Mouse (Mus musculus): ENCODE measurements around the gene Ugt3a1. TPM values are rescaled to one million over a fixed set of nuclear protein-coding genes. Genes with fewer than 3 reads are reported as not detected.

Ugt3a1 gene
- polyA plus RNA-seq, 1 experiment from 2014 or later = not detected

DNA sequence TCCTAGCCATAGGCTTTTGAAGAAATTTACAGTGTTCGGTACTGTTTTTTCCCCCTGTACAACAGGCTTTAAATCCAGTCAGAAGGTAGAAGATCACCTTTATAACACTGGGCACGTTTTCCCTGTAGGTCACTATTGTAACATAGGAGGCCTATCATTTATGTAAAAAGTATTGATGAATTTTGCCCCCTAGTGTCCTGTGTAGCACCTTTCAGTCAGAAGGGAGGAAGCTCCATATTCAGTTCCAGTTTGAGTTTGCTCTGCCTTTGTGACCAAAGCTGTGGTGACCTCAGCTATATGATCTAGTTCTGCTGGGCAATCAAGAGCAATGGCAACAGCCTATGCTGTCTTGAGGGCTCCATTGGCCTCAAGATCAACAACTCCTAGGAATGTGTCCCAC, 13.0 kb downstream of the Ugt3a1 start:
- Histone ChIP-seq H3K36me3 (ENCODE audit: control insufficient read depth, insufficient read depth, low read length) (no peaks in the 10 kb centered on the region), H3K9ac (ENCODE audit: low read depth, low read length) (no peak overlapping the region), H3K27ac (ENCODE audit: low read depth, low read length) (no peak overlapping the region), H3K4me1 (replicated peaks; ENCODE audit: control insufficient read depth, insufficient read depth, low read length) (no peaks in the 10 kb centered on the region), H3K27me3 (replicated peaks; ENCODE audit: control insufficient read depth, insufficient read depth, low read length) (no peaks in the 10 kb centered on the region), H3K4me3 (ENCODE audit: low read depth, low read length) (no peak overlapping the region), H3K9me3 (ENCODE audit: control insufficient read depth, low read length) (no peaks in the 10 kb centered on the region), H3K4me2 (no peak overlapping the region)
- DNase-seq (ENCODE audit: low spot score) (no peak), ATAC-seq (replicated peaks; ENCODE audit: low FRiP score) (no peak)
- WGBS = 57% methylated on average over 2 of the region's 2 CpGs

DNA sequence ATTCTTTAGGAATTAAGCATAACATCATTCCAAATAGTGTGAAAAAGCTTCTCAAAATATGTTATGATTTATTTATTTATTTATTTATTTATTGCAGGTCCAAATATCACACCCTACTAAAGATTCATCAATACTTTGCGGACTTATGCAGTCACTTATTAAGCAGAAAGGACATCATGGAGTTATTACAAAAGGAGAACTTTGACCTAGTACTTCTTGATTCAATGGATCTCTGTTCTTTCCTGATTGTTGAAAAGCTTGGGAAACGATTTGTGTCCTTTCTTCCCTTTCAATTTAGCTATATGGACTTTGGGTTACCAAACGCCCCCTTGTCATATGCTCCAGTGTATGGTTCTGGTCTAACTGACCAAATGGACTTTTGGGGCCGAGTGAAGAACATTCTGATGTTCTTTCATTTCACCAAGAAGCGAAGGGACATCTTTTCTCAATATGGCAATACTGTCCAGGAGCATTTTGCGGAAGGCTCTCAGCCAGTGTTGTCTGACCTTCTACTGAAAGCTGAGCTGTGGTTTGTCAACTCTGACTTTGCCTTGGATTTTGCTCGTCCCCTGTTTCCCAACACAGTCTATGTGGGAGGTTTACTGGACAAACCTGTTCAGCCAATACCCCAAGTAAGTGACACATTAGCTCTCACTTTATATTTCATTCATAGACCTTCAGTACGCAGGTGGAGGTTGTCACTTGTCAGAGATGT, 29.4 kb downstream of the Ugt3a1 start:
- no peak overlapping the region for H3K27ac ChIP-seq (ENCODE audit: low read depth, low read length)
- H3K4me3 ChIP-seq (ENCODE audit: low read depth, low read length) = no peak overlapping the region
- 75% methylated on average over 8 of the region's 8 CpGs for WGBS
- no peaks in the 10 kb centered on the region for H3K27me3 ChIP-seq (replicated peaks; ENCODE audit: control insufficient read depth, insufficient read depth, low read length)
- no peak overlapping the region for H3K9ac ChIP-seq (ENCODE audit: low read depth, low read length)
- no peak overlapping the region for H3K4me2 ChIP-seq
- no peaks in the 10 kb centered on the region for H3K4me1 ChIP-seq (replicated peaks; ENCODE audit: control insufficient read depth, insufficient read depth, low read length)
- H3K9me3 ChIP-seq (ENCODE audit: control insufficient read depth, low read length) = no peaks in the 10 kb centered on the region
- ATAC-seq (replicated peaks; ENCODE audit: low FRiP score) (no peak), DNase-seq (ENCODE audit: low spot score) (no peak)
- no peaks in the 10 kb centered on the region for H3K36me3 ChIP-seq (ENCODE audit: control insufficient read depth, insufficient read depth, low read length)

GRCm38 (mm10) chr15:9334596-9334995, 57.9 kb downstream of the Ugt3a1 start:
- no peaks in the 10 kb centered on the region for H3K36me3 ChIP-seq (ENCODE audit: control insufficient read depth, insufficient read depth, low read length)
- 76% methylated on average over 2 of the region's 2 CpGs for whole genome bisulfite sequencing

DNA sequence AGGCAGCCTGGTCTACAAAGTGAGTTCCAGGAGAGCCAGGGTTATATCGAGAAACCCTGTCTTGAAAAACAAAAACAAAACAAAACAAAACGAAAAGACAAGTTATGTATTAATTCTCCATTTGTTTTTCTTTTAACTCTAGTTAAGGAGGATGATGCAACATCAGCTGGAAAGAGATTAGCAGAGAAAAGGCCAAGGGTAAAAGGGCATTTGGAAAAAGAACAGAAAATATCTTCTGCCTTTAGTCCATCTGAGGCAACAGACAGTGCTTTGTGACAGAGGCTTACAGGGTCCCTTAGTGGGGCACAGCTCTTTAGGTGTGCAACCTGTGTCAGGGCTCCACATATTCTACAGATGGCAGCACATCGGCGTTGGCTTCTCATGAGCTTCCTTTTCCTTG, 58.7 kb downstream of the Ugt3a1 start, which contains the start of gene Ugt3a2:
Ugt3a2 (plus strand) TSS at position 210 of the 400 bp plus-strand sequence.
- no peaks in the 10 kb centered on the region for H3K36me3 ChIP-seq (ENCODE audit: control insufficient read depth, insufficient read depth, low read length)
- no peak within 1 kb of the TSS for H3K4me2 ChIP-seq
- 80% methylated on average over 4 of the region's 4 CpGs for WGBS
- H3K27me3 ChIP-seq (replicated peaks; ENCODE audit: control insufficient read depth, insufficient read depth, low read length) = no peaks in the 10 kb centered on the region
- no peaks in the 10 kb centered on the region for H3K4me1 ChIP-seq (replicated peaks; ENCODE audit: control insufficient read depth, insufficient read depth, low read length)
- H3K27ac ChIP-seq (ENCODE audit: low read depth, low read length) = no peak within 1 kb of the TSS
- ATAC-seq (replicated peaks; ENCODE audit: low FRiP score) (no peak), DNase-seq (ENCODE audit: low spot score) (no peak)
- no peak within 1 kb of the TSS for H3K9ac ChIP-seq (ENCODE audit: low read depth, low read length)
- H3K9me3 ChIP-seq (ENCODE audit: control insufficient read depth, low read length) = no peaks in the 10 kb centered on the region
- H3K4me3 ChIP-seq (ENCODE audit: low read depth, low read length) = no peak within 1 kb of the TSS

More at GRCm38 (mm10) chr15:9334596-9334995, 57.9 kb downstream of the Ugt3a1 start:
- ATAC-seq (replicated peaks; ENCODE audit: low FRiP score) (no peak), DNase-seq (ENCODE audit: low spot score) (no peak)
- Histone ChIP-seq H3K27ac (ENCODE audit: low read depth, low read length) (no peak overlapping the region), H3K4me1 (replicated peaks; ENCODE audit: control insufficient read depth, insufficient read depth, low read length) (no peaks in the 10 kb centered on the region), H3K9ac (ENCODE audit: low read depth, low read length) (no peak overlapping the region), H3K9me3 (ENCODE audit: control insufficient read depth, low read length) (no peaks in the 10 kb centered on the region), H3K4me3 (ENCODE audit: low read depth, low read length) (no peak overlapping the region), H3K27me3 (replicated peaks; ENCODE audit: control insufficient read depth, insufficient read depth, low read length) (no peaks in the 10 kb centered on the region), H3K4me2 (no peak overlapping the region)

- no peaks in the 10 kb centered on the region for H3K4me1 ChIP-seq (replicated peaks; ENCODE audit: control insufficient read depth, insufficient read depth, low read length)
- WGBS = 74% methylated on average over 3 of the region's 3 CpGs
- no peaks in the 10 kb centered on the region for H3K9me3 ChIP-seq (ENCODE audit: control insufficient read depth, low read length)
- no peaks in the 10 kb centered on the region for H3K36me3 ChIP-seq (ENCODE audit: control insufficient read depth, insufficient read depth, low read length)
- H3K4me3 ChIP-seq (ENCODE audit: low read depth, low read length) = no peak overlapping the region
- H3K27ac ChIP-seq (ENCODE audit: low read depth, low read length) = no peak overlapping the region
- no peak for DNase-seq (ENCODE audit: low spot score)
- H3K9ac ChIP-seq (ENCODE audit: low read depth, low read length) = no peak overlapping the region
- no peak overlapping the region for H3K4me2 ChIP-seq
- H3K27me3 ChIP-seq (replicated peaks; ENCODE audit: control insufficient read depth, insufficient read depth, low read length) = no peaks in the 10 kb centered on the region
- ATAC-seq (replicated peaks; ENCODE audit: low FRiP score) = no peak
Measured at GRCm38 (mm10) chr15:9336616-9337015, 59.9 kb downstream of the Ugt3a1 start.

GRCm38 (mm10) chr15:9337021-9337420, 60.3 kb downstream of the Ugt3a1 start:
- no peaks in the 10 kb centered on the region for H3K36me3 ChIP-seq (ENCODE audit: control insufficient read depth, insufficient read depth, low read length)
- no peak for ATAC-seq (replicated peaks; ENCODE audit: low FRiP score)
- no peak overlapping the region for H3K9ac ChIP-seq (ENCODE audit: low read depth, low read length)
- no peaks in the 10 kb centered on the region for H3K4me1 ChIP-seq (replicated peaks; ENCODE audit: control insufficient read depth, insufficient read depth, low read length)
- H3K9me3 ChIP-seq (ENCODE audit: control insufficient read depth, low read length) = no peaks in the 10 kb centered on the region
- no peak overlapping the region for H3K4me2 ChIP-seq
- no peak overlapping the region for H3K27ac ChIP-seq (ENCODE audit: low read depth, low read length)
- H3K27me3 ChIP-seq (replicated peaks; ENCODE audit: control insufficient read depth, insufficient read depth, low read length) = no peaks in the 10 kb centered on the region
- DNase-seq (ENCODE audit: low spot score) = no peak
- 74% methylated on average over 3 of the region's 3 CpGs for WGBS
- no peak overlapping the region for H3K4me3 ChIP-seq (ENCODE audit: low read depth, low read length)

DNA sequence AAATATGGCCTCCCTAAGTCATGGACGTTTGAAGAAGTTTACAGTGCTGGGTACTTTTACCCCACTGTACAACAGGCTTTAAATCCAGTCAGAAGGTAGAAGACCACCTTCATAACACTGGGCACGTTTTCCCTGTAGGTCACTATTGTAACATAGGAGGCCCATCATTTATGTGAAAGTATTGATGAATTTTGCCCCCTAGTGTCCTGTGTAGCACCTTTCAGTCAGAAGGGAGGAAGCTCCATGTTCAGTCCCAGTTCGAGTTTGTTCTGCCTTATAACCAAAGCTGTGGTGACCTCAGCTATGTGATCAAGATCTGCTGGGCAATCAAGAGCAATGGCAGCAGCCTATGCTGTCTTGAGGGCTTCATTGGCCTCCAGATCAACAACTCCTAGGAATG, 72.1 kb downstream of the Ugt3a1 start:
- Histone ChIP-seq H3K27me3 (replicated peaks; ENCODE audit: control insufficient read depth, insufficient read depth, low read length) (no peaks in the 10 kb centered on the region), H3K36me3 (ENCODE audit: control insufficient read depth, insufficient read depth, low read length) (no peaks in the 10 kb centered on the region), H3K9me3 (ENCODE audit: control insufficient read depth, low read length) (no peaks in the 10 kb centered on the region), H3K9ac (ENCODE audit: low read depth, low read length) (no peak overlapping the region), H3K27ac (ENCODE audit: low read depth, low read length) (no peak overlapping the region), H3K4me1 (replicated peaks; ENCODE audit: control insufficient read depth, insufficient read depth, low read length) (no peaks in the 10 kb centered on the region), H3K4me3 (ENCODE audit: low read depth, low read length) (no peak overlapping the region), H3K4me2 (no peak overlapping the region)
- WGBS = 49% methylated on average over 3 of the region's 3 CpGs
- DNase-seq (ENCODE audit: low spot score) (no peak), ATAC-seq (replicated peaks; ENCODE audit: low FRiP score) (no peak)

DNA sequence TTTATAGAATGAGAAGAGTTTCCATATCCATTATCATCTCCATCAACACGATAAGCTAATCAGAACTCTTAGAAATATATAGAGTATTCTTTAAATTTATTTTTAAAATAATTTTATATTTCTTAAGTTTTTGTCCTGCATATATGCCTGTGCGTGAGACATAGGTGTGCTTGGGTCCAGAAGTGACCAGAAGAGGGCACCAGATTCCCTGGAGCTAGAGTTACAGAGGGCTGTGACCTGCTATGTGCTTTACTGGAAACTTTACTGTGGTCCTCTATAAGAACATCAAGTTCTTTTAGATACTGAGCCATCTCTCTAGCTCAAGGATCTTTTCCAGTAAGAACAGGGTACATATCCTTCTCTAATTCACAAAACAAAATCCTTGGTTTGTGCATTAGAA, 86.1 kb downstream of the Ugt3a1 start:
- Histone ChIP-seq H3K4me1 (replicated peaks; ENCODE audit: control insufficient read depth, insufficient read depth, low read length) (no peaks in the 10 kb centered on the region), H3K9ac (ENCODE audit: low read depth, low read length) (no peak overlapping the region), H3K4me3 (ENCODE audit: low read depth, low read length) (no peak overlapping the region), H3K27me3 (replicated peaks; ENCODE audit: control insufficient read depth, insufficient read depth, low read length) (no peaks in the 10 kb centered on the region), H3K27ac (ENCODE audit: low read depth, low read length) (no peak overlapping the region), H3K4me2 (no peak overlapping the region), H3K9me3 (ENCODE audit: control insufficient read depth, low read length) (no peaks in the 10 kb centered on the region), H3K36me3 (ENCODE audit: control insufficient read depth, insufficient read depth, low read length) (no peaks in the 10 kb centered on the region)
- DNase-seq (ENCODE audit: low spot score) (no peak), ATAC-seq (replicated peaks; ENCODE audit: low FRiP score) (no peak)
- WGBS = 56% methylated on average over 2 of the region's 2 CpGs

Data from liver, embryonic 11.5 days (tissue).